Mouse (Mus musculus) kidney, adult 2 months (tissue): ENCODE data around the gene Mcu. TPM values are rescaled to one million over a fixed set of nuclear protein-coding genes. Genes with fewer than 3 reads are reported as not detected.

Source experiments
- DNase-seq: peaks from one replicate; pipeline ENCODE4 v3.0.0; 2021
- H3K27ac ChIP-seq: fragments of 200-500 bp; 2 replicates; pipeline ENCODE4 v1.5.1; 2012; ENCODE audit warnings: low read depth, low read length, control low read depth, inconsistent platforms; ENCODE audit not compliant: insufficient read depth
- H3K27me3 ChIP-seq: fragments of 200-500 bp; replicated peaks from 2 replicates; pipeline ENCODE4 v1.6.1; 2012; ENCODE audit warnings: mild to moderate bottlenecking, moderate library complexity, low read length, inconsistent platforms; ENCODE audit not compliant: control insufficient read depth, insufficient read depth
- H3K36me3 ChIP-seq: fragments of 200-500 bp; 2 replicates; pipeline ENCODE4 v1.6.1; 2012; ENCODE audit warnings: mild to moderate bottlenecking, moderate library complexity, low read length, inconsistent platforms; ENCODE audit not compliant: control insufficient read depth, insufficient read depth
- H3K4me1 ChIP-seq: fragments of 200-500 bp; 2 replicates; pipeline ENCODE4 v1.6.1; 2011; ENCODE audit warnings: low read length; ENCODE audit not compliant: control insufficient read depth, insufficient read depth
- H3K4me3 ChIP-seq: fragments of 200-500 bp; 2 replicates; pipeline ENCODE4 v1.5.1; 2011; ENCODE audit warnings: mild to moderate bottlenecking, low read depth, low read length, control low read depth; ENCODE audit not compliant: insufficient read depth
- CTCF ChIP-seq: fragments of 200-500 bp; conservative IDR thresholded peaks from 2 replicates; pipeline ENCODE4 v1.5.1; 2011; ENCODE audit warnings: low read depth, mild to moderate bottlenecking, control low read depth, low read length, moderate library complexity, mixed read lengths; ENCODE audit not compliant: insufficient read depth, insufficient read length
- POLR2A ChIP-seq: fragments of 200-500 bp; IDR thresholded peaks from one replicate; pipeline ENCODE4 v1.6.1; 2011; ENCODE audit warnings: low read depth, low read length, control low read depth
- WGBS: fragments of 180-500 bp; shearing (Covaris S2); methylation state at CpG from one replicate; pipeline ENCODE4 v1.1.7; 2018; 5-methylcytosine and 5-hydroxymethylcytosine counted together
- polyA plus RNA-seq: library from polyadenylated mRNA; depleted of rRNA; stranded (reverse); fragments of >200 nt; gene quantifications from 2 replicates; pipeline ENCODE4 v1.2.3, GENCODE M21; 2012

Gene Mcu
- polyA plus RNA-seq, 1 experiment: 16.2 TPM

DNA sequence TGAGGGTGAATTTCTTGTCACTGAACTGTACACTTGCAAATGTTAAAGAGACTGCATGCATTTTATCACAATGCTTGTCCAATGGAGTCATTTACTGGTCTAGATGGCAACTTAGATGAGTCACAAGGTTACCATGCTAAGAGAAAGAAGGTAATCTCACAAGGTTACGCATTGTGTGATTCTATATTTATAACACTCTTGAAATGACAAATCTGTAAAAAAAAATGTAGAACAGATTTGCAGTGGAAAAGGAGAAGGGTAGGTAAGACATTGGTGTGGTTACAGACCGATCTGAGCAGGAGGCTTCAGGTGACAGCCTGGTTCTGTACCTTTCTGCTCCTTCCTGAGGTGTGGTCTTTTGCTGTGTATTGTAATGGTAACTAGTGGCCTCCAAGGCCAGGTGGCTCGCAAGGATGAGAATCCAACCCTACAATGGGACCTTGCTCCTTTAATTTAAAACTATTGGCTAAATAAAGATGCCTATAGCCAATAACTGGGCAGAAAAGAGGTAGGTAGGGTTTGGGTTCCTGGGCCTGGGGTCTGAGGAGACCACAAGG lies 35.8 kb downstream of the Mcu start:
- Histone ChIP-seq H3K36me3 (no peaks in the 10 kb centered on the region), H3K27ac (no peak overlapping the region), H3K4me3 (no peak overlapping the region), H3K4me1 (peaks cover 8% of the 10 kb centered on the region; the same call in 1 of the 2 replicates), H3K27me3 (no peaks in the 10 kb centered on the region)
- 97% methylated on average over 3 of the region's 3 CpGs for WGBS
- no peak for DNase-seq
- TF ChIP-seq POLR2A (no peak), CTCF (no peak)

DNA sequence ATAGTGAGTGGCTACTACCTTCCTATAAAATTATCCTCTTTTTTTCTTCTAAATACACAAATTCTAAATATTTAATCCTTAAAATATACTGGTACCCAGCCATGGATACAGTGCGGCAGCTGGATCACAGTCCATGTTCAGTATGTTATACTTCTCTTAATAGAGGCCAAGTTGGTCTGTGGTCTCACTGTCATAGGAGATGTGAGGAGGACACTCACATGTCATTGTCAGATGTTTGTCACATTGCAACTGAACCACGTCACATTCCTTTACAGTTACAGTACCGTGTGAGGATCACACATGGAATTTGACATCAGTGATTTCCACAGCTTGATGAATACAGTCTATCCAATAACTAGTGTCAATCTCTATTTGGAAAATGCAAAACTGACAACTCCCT lies 36.8 kb downstream of the Mcu start:
- no peak for TF ChIP-seq CTCF
- Histone ChIP-seq H3K36me3 (no peaks in the 10 kb centered on the region), H3K4me3 (no peak overlapping the region), H3K27me3 (no peaks in the 10 kb centered on the region), H3K4me1 (peaks cover 8% of the 10 kb centered on the region; the same call in 1 of the 2 replicates), H3K27ac (no peak overlapping the region)
- no peak for DNase-seq
- 88% methylated on average over 3 of the region's 3 CpGs for WGBS

GRCm38 (mm10) chr10:59577871-59578801 lies 38.4 kb downstream of the Mcu start:
- Histone ChIP-seq H3K4me1 (peaks cover 8% of the 10 kb centered on the region; the same call in 1 of the 2 replicates), H3K27me3 (no peaks in the 10 kb centered on the region), H3K27ac (peak overlapping the region; percentile 88), H3K4me3 (no peak overlapping the region; the same call in 1 of the 2 replicates), H3K36me3 (no peaks in the 10 kb centered on the region)
- TF ChIP-seq CTCF: no peak
- TF ChIP-seq POLR2A: no peak
- WGBS: 6% methylated on average over 12 of the region's 12 CpGs
- peak; percentile 75 for DNase-seq

- DNase-seq: no peak
- WGBS: 57% methylated on average over 5 of the region's 5 CpGs
- no peaks in the 10 kb centered on the region for H3K36me3 ChIP-seq
- no peaks in the 10 kb centered on the region for H3K27me3 ChIP-seq
- no peak overlapping the region for H3K4me3 ChIP-seq
- TF ChIP-seq POLR2A: no peak
- TF ChIP-seq CTCF: no peak
- peaks cover 8% of the 10 kb centered on the region; the same call in 1 of the 2 replicates for H3K4me1 ChIP-seq
- no peak overlapping the region for H3K27ac ChIP-seq
Observed at GRCm38 (mm10) chr10:59576305-59576704, 40.2 kb downstream of the Mcu start.

GRCm38 (mm10) chr10:59571964-59572363 lies 44.5 kb downstream of the Mcu start:
- DNase-seq: no peak
- WGBS: 74% methylated on average over 5 of the region's 5 CpGs
- no peak for TF ChIP-seq POLR2A
- Histone ChIP-seq H3K4me1 (no peaks in the 10 kb centered on the region; the same call in 1 of the 2 replicates), H3K27me3 (no peaks in the 10 kb centered on the region), H3K4me3 (no peak overlapping the region), H3K36me3 (no peaks in the 10 kb centered on the region), H3K27ac (no peak overlapping the region)

- DNase-seq: no peak
- Histone ChIP-seq H3K4me3 (no peak overlapping the region), H3K27ac (no peak overlapping the region), H3K4me1 (no peaks in the 10 kb centered on the region; the same call in 1 of the 2 replicates), H3K27me3 (no peaks in the 10 kb centered on the region), H3K36me3 (no peaks in the 10 kb centered on the region)
- 90% methylated on average over 4 of the region's 4 CpGs for WGBS
- no peak for TF ChIP-seq CTCF
- no peak for TF ChIP-seq POLR2A
Observed at GRCm38 (mm10) chr10:59571273-59571672, 45.2 kb downstream of the Mcu start.

DNA sequence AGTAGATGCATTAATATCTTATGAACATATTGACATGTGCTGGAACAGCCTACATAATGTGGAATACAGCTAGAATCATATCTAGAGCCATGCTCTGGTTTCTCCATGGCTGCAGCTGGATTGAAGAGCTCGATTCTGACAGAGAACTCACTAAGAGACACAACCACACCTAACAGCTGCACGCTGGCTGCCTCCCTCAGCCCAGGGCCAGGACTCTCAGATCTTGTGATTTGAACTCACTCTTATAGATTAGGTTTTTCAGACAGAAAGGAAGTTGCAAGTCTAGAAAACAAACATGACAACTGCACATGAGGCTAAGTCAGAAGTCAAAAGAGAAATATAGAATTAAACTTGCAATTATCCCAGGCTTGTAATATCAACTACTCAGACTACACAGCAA lies 45.7 kb downstream of the Mcu start:
- Histone ChIP-seq H3K4me3 (no peak overlapping the region), H3K4me1 (no peaks in the 10 kb centered on the region; the same call in 1 of the 2 replicates), H3K27ac (no peak overlapping the region), H3K27me3 (no peaks in the 10 kb centered on the region), H3K36me3 (no peaks in the 10 kb centered on the region)
- 60% methylated on average over 2 of the region's 2 CpGs for WGBS
- TF ChIP-seq POLR2A (no peak), CTCF (no peak)
- no peak for DNase-seq
